Mouse (Mus musculus) spleen, postnatal 4 days (tissue): ENCODE data around the gene Gns.

Experiments
- DNase-seq, 2 experiments: peaks; one replicate each; pipeline ENCODE4 v3.0.0; 2022; ENCODE audit warnings: low spot score in 2 of 2

Gns gene

GRCm38 (mm10) chr10:121429981-121430682, 65.2 kb downstream of the Gns start:
- no peak for DNase-seq

- no peak for DNase-seq
Measured at GRCm38 (mm10) chr10:121430764-121431540, 66.1 kb downstream of the Gns start.

- no peak for DNase-seq
Measured at GRCm38 (mm10) chr10:121432041-121432634, 67.2 kb downstream of the Gns start.

- DNase-seq, result no peak
Measured at GRCm38 (mm10) chr10:121432635-121433280, 67.9 kb downstream of the Gns start.

- no peak for DNase-seq
Measured at GRCm38 (mm10) chr10:121434441-121435103, 69.7 kb downstream of the Gns start.

GRCm38 (mm10) chr10:121435546-121436257, 70.8 kb downstream of the Gns start:
- peak in 1 of 2 experiments; percentile 58 for DNase-seq

- DNase-seq, result no peak
Measured at GRCm38 (mm10) chr10:121436258-121436645, 71.4 kb downstream of the Gns start.

GRCm38 (mm10) chr10:121436693-121437092, 71.8 kb downstream of the Gns start:
- DNase-seq, result no peak

- no peak for DNase-seq
Measured at GRCm38 (mm10) chr10:121438109-121438508, 73.2 kb downstream of the Gns start.

GRCm38 (mm10) chr10:121439310-121439731, 74.4 kb downstream of the Gns start:
- no peak for DNase-seq

GRCm38 (mm10) chr10:121443791-121444190, 78.9 kb downstream of the Gns start:
- no peak for DNase-seq

- DNase-seq, result no peak
Measured at GRCm38 (mm10) chr10:121444198-121444597, 79.3 kb downstream of the Gns start.

GRCm38 (mm10) chr10:121445808-121446207, 80.9 kb downstream of the Gns start:
- DNase-seq, result no peak
